Mouse (Mus musculus) bone marrow, adult 2 months (tissue): ENCODE measurements around the gene Snrk.

Experiments used
- CTCF ChIP-seq: fragments of 200-500 bp; IDR thresholded peaks from 2 replicates; pipeline ENCODE4 v1.5.1; 2011; ENCODE audit warnings: low read length, control low read depth; ENCODE audit not compliant: control insufficient read depth, insufficient read depth
- POLR2A ChIP-seq: fragments of 200-500 bp; IDR thresholded peaks from 2 replicates; pipeline ENCODE4 v1.6.1; 2011; ENCODE audit warnings: low read depth, mild to moderate bottlenecking, control low read depth, low read length, borderline replicate concordance; ENCODE audit not compliant: control insufficient read depth

GRCm38 (mm10) chr9:122126790-122127189, 9.7 kb downstream of the Snrk start:
- TF ChIP-seq POLR2A (no peak), CTCF (no peak)
